Mouse (Mus musculus) frontal cortex, postnatal 36 days (tissue): Measurements from ENCODE around the gene Usp32.

Experiments
- DNase-seq, 2 experiments: peaks; one replicate each; pipeline ENCODE4 v3.0.0; 2022; ENCODE audit warnings: low spot score in 2 of 2

Usp32 gene

DNA sequence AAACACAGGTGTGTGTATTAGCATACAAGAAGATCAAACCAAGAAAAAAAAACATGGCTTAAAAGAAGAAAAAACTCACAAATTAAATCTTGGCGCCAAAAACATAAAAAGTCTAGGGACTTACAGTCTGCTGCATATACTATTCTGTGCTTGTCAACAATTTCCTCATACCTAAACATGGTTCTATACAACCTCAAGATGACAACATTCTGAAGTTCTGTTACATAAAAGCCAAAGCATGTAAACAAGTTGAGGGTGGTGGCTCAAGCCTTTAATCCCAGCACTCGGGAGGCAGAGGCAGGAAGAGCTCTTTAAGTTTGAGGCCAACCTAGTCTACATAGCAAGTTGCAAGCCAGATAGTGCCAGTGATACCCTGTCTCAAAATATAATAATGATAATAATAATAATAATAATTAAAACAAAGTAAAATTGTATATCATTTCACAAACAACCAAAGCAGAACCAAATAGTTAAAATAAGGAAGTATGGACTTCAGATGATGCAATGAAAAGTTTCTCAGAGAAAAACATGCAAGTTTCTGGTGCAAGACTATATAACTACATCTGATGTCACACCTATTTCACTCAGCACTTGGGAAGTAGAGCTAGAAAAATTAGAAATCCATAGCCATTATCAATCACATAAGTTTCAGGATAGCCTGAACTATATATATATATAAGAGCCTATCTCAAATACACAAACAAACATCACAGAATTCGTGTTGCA lies 16.5 kb downstream of the Usp32 start:
- no peak for DNase-seq

DNA sequence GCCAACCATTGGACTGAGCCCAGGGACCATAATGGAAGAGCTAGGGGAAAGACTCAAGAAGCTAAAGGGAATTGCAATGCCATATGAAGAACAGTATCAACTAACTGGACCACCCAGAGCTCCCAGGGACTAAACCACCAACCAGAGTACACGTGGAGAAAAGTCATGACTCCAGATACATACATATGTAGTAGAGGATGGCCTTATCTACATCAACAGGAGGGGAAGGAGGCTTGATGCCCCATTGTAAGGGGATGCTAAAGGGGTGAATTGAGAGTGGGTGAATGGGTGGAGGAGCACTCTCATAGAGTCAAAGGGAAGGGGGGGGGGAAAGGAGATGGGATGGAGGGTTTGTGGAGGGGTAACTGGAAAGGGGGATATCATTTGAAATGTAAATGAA lies 17.9 kb downstream of the Usp32 start:
- DNase-seq = no peak

GRCm38 (mm10) chr11:85117160-85117559 lies 22.8 kb downstream of the Usp32 start:
- DNase-seq = no peak

GRCm38 (mm10) chr11:85116084-85116844 lies 23.7 kb downstream of the Usp32 start:
- no peak for DNase-seq

GRCm38 (mm10) chr11:85109957-85110356 lies 30.0 kb downstream of the Usp32 start:
- DNase-seq = no peak

- DNase-seq = no peak
Observed at GRCm38 (mm10) chr11:85107217-85107616, 32.7 kb downstream of the Usp32 start.

DNA sequence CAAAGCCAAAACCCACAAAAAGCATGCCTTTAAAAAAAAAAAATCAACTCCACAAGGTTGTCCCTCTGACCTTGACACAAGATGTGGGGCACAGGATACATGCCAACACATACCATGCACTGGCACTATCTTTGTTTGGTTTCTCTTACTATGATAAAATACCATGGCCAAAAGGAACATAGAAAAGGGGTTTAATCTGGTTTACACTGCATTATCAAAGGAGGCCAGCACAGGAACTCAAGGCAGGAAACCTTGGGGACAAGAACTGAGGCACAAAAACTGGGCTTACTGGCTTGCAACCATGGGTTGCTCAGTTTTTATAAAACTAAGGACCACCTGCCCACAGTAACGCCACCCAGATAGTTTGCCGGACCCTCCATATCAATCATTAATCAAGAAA lies 34.1 kb downstream of the Usp32 start:
- no peak for DNase-seq

DNA sequence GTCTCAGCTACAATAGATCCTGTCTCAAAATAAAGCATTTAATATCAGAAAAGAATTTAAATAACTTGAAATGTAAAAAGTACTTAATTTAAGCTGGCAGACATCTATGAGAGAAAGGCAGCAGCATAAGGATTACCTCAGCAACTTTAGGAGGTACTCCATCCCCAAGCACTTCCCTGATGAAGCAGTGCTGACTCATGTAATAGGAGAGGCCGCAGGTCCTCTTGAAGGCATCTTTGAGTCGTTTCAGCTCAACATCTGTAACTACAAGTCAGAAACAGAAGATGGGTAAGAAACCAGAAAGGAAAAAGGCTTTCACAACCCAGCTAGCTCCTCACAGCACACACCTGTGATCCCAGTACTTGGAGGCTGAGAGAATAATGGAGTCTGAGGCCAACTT lies 36.2 kb downstream of the Usp32 start:
- no peak for DNase-seq

GRCm38 (mm10) chr11:85095116-85095515 lies 44.8 kb downstream of the Usp32 start:
- peak; percentile 8 to 15 for DNase-seq

GRCm38 (mm10) chr11:85086253-85086652 lies 53.7 kb downstream of the Usp32 start:
- DNase-seq = no peak

DNA sequence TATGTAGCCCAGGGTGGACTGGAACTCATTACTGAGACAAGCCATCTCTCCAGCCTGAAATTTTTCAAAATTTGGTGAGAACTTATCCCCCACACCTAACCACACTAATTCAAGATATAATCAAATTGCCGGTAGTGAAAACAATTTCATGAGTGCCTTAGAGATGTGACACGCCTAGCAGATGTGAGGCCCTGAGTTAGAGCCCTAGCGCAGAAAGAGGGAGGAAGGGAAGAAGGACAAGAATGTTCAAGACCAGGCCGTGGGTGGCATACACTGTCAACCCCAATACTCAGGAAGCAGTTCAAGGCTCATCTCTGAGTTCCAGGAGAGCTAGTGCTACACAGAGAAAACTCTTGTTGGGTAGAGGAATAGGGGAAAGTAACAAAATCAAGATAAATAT lies 72.1 kb downstream of the Usp32 start:
- no peak for DNase-seq

GRCm38 (mm10) chr11:85058562-85058961 lies 81.4 kb downstream of the Usp32 start:
- no peak for DNase-seq

DNA sequence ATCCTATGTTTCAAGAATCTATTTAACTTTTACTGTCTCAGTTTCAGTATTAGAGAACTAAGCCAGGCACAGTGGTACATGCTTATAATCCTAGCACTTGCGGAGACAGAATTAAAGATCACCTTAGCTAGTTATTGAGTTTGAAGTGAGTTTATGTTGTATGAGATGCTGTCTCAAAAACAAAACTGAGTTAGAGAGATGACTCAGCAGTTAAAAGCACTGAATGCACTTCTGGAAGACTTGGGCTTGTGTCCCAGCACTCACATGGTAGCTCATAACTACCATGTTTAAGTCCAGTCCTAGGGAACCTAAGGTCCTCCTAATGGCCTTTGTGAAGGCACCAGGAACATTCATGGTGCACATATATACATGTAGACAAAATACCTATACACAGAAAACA lies 82.4 kb downstream of the Usp32 start:
- no peak for DNase-seq

GRCm38 (mm10) chr11:85056901-85057300 lies 83.1 kb downstream of the Usp32 start:
- no peak for DNase-seq

DNA sequence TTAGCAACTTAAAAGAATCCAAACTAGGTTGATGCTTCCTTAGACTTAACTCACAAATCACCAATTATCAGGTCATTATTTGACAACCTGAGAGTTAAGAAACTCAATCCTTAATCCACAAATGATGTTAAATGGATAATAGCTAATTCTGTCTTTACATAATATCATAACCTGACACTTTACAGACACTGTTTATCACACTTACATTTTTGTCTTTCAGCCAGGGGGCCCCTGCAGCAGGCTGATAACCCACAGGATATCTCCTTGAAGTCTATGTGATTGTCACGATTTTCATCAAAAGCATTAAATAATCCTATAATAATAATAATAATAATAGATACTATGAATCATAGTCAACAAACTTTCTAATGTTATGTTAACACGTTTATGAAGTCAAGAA lies 84.4 kb downstream of the Usp32 start:
- DNase-seq = no peak

- no peak for DNase-seq
Observed at GRCm38 (mm10) chr11:85039256-85039655, 100.7 kb downstream of the Usp32 start.

GRCm38 (mm10) chr11:85013121-85013520 lies 126.8 kb downstream of the Usp32 start:
- no peak for DNase-seq

GRCm38 (mm10) chr11:85003566-85003965 lies 136.4 kb downstream of the Usp32 start:
- DNase-seq = peak; percentile 33 to 42

DNA sequence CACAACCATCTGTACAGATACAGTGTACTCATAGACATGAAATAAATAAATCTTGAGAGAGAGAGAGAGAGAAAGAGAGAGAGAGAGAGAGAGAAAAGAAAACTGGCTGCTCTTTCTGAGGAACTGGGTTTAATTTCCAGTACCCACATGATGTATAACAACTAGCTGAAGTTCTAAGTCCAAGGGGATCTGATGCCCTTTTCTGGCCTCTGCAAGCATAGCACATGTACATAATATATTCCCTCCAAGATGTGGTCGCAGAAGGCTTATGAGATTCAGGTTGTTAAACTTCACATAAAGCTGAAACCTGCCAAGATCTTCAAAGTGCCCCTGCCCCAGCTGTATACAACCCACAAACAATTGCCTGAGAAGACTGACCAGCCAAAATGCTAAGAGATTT lies 144.7 kb downstream of the Usp32 start:
- DNase-seq = no peak

- no peak for DNase-seq
Observed at GRCm38 (mm10) chr11:84992996-84993395, 147.0 kb downstream of the Usp32 start.

GRCm38 (mm10) chr11:84988341-84988919 lies 151.5 kb downstream of the Usp32 start:
- DNase-seq = peak; percentile 40 to 55

GRCm38 (mm10) chr11:84985421-84985820 lies 154.5 kb downstream of the Usp32 start:
- no peak for DNase-seq

DNA sequence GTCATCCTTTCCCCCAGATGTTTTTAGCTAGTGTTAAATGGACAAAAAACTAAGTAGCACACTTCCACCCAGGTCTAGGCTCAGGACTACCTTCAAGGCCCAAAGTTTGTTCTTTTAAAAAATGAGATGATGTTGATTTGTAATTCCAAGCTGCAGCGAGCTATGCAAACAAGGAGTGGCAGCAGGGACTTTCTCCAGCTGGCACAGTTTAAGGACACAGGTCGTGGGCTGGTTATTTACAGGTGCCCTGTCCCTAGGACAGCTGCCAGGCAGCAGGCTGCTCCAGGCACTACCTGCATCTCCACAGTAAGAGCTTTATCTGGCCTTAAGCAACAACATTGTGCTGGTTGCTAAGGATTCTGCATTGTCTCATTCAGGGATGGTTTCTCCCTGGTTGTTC lies 159.3 kb downstream of the Usp32 start:
- no peak for DNase-seq
